Mouse (Mus musculus) myocyte (in vitro differentiated cells): Measurements from ENCODE around the gene Bgn. TPM values are rescaled to one million over a fixed set of nuclear protein-coding genes. Genes with fewer than 3 reads are reported as not detected.

Experiments used
- polyA plus RNA-seq: library from polyadenylated mRNA; unstranded; fragments of >200 nt; fragmentation: generic; extraction: Trizol; gene quantifications from one replicate; pipeline ENCODE4 v1.2.1, GENCODE M21; 2012; ENCODE audit warnings: missing spikeins

Gene Bgn
- polyA plus RNA-seq, 1 experiment = 1,139 TPM

Other genes starting within 250 kb of the Bgn start
- gene Xlr4c, start 240.5 kb upstream of the Bgn start, polyA plus RNA-seq = 0.10 TPM
- gene Xlr3c, start 218.2 kb upstream of the Bgn start, polyA plus RNA-seq = 1.6 TPM
- gene Xlr5a, start 190.6 kb upstream of the Bgn start, polyA plus RNA-seq = not detected
- not detected for gene Xlr5c, start 190.6 kb upstream of the Bgn start, polyA plus RNA-seq
- not detected for gene Gm45015, start 146.8 kb upstream of the Bgn start, polyA plus RNA-seq
- 8.9 TPM for gene Zfp275, start 141.0 kb upstream of the Bgn start, polyA plus RNA-seq
- not detected for gene Gm18336, start 84.9 kb upstream of the Bgn start, polyA plus RNA-seq
- gene Zfp92, start 72.5 kb upstream of the Bgn start, polyA plus RNA-seq = not detected
- not detected for gene Trex2, start 48.3 kb upstream of the Bgn start, polyA plus RNA-seq
- gene Haus7, start 24.6 kb upstream of the Bgn start, polyA plus RNA-seq = 32.6 TPM
- gene Atp2b3, start 19.5 kb downstream of the Bgn start, polyA plus RNA-seq = 0.07 TPM
- 2.9 TPM for gene Dusp9, start 155.8 kb downstream of the Bgn start, polyA plus RNA-seq
- 0.11 TPM for gene Pnck, start 176.5 kb downstream of the Bgn start, polyA plus RNA-seq
- gene Slc6a8, start 189.5 kb downstream of the Bgn start, polyA plus RNA-seq = 56.3 TPM
- 255 TPM for gene Bcap31, start 232.6 kb downstream of the Bgn start, polyA plus RNA-seq
- 14.9 TPM for gene Abcd1, start 233.0 kb downstream of the Bgn start, polyA plus RNA-seq